Mouse (Mus musculus) adrenal gland, postnatal 10 days (tissue): ENCODE measurements at regions not wholly inside any gene's neighbourhood (a gene's known extent, or its start where the extent isn't known, plus 50 kb on each side); places are given as distances from the start of the nearest gene placed in this dataset.
"Not testable (repeated sequence)": the region's sequence is repeated elsewhere in the genome, so short reads cannot be mapped to it uniquely, and the experiment has no call there.

Experiments used
- DNase-seq: peaks from one replicate; pipeline ENCODE4 v3.0.0; 2021; ENCODE audit warnings: mixed read lengths

GRCm38 (mm10) chr8:86275699-86276098 lies 304.8 kb downstream of the Abcc12 start:
- no peak for DNase-seq

DNA sequence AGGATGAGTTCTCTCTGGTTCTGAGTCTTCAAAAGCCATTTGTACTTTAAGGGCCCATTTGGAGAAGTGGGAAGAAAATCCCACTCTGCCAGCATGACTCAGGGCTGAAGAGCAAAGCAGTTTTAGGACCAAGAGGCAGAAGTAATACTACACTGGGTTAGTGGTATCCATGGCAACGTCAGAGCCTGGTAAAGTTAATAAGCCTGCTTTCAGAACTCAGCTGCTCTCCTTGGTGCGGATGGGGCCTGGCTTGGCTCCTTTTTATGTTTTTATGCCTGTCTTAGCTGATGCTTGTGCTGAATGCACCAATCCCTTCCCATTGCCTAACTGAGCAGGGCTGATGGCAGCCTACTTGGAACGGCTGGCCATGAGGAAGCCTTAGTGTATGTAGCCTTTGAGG lies 306.7 kb downstream of the Abcc12 start:
- DNase-seq, result no peak

DNA sequence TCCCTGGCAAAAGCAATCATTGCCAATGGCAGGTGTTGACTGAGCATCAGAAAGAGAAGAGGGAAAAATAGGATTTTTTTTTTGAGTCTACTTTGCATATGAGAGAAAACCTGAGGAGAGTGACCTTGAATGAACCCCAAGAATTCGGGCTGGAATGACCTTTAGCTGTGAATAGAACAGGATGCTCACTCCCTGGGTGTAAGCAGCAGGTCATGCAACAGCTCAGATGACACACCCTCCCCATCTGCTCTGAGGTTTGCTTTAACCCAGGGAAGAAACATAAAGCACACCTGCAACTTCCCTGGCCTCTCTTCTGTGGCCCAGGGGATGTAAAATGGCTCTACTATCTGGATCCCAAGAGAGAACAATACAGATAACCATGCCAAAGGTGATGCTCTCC lies 307.9 kb downstream of the Abcc12 start:
- DNase-seq, result no peak

- no peak for DNase-seq
Measured at GRCm38 (mm10) chr8:86271477-86271876, 309.0 kb downstream of the Abcc12 start.

- no peak for DNase-seq
Measured at GRCm38 (mm10) chr8:86258011-86258410, 322.5 kb downstream of the Abcc12 start.

GRCm38 (mm10) chr8:86255431-86255830 lies 325.1 kb downstream of the Abcc12 start:
- DNase-seq, result no peak

GRCm38 (mm10) chr8:86254680-86255079 lies 325.8 kb downstream of the Abcc12 start:
- no peak for DNase-seq

DNA sequence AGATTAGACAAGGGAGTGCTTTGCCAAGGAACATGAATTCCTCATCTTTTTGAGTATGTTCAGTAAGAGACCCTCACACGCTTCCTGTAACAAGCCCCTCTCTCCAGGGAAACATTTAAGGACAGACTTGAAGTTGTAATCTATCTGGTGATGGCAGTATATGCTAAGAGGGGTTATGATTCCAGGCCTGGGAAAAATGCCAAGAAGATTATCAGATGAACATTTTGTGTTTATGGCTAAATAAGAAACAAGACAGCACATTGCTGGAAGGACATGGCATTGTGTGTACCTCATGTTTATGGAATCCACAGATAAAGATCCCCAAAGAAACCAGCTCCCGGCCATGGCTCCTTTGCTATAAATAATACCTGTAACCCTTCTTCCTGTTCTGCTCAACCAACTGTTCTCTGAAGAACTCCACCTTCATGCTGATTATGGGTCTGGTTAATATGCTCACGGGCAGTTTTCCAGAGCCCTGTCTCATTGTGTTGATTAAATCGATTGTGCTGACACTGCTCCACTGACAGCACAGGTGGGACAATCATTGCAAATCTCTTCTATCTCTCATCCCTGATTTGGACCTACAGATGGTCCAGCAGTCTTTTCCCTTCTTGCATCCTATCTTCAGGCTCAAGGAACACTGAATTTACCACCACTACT lies 327.7 kb downstream of the Abcc12 start:
- DNase-seq, result no peak

DNA sequence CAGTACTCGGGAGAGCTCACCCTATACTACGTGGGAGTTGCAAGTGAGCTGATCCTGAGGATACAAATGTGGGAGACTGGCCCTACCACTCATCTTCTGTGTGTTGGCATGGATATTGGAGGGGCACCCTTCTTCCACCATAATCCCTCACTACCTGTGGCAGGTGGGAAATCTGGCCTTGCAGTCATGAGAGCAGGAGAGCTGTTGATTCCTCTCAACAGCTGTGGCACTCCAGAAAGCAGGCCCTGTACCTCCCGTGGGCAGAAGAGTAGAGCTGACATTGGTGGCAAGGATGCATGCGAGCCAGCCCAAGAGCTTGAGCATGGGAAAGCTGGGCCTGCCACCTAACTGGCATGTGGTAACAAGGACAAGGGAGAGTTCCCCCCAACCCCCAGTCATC lies 345.8 kb downstream of the Abcc12 start:
- DNase-seq, result peak; percentile 0

DNA sequence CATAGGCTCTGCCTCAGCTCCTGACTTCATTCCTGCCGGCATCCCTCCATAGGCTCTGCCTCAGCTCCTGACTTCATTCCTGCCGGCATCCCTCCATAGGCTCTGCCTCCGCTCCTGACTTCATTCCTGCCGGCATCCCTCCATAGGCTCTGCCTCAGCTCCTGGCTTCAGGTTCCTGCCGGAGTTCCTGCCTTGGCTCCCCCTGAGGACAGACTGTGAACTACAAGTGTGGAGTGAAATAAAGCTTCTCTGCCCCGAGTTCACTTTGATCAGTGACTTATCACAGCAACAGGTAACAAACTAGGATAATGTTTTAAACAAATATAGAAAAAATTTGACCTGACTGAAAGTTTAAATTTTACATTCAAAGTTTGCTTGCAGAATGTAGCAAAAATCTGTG lies 348.5 kb downstream of the Abcc12 start:
- DNase-seq, result not testable (repeated sequence)

DNA sequence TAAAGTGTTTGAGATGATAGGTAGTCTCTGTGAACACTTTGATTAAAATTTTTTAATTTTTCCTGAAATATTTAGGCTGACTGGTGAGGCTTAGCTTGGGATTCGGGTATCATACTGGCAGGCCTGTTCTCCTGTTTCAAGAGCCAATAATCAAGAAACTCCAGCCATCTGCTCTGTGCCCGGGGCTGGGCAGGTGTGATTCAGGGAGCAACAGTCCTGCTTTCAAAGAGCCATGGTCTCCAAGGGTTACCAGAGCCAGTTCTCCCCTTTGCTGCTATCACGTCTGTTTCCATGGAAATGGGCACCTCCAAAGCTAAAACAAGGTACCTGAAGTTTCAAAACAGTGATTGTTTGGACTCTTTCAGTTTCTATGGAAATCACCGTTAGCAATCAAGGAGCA lies 355.6 kb downstream of the Abcc12 start:
- no peak for DNase-seq

DNA sequence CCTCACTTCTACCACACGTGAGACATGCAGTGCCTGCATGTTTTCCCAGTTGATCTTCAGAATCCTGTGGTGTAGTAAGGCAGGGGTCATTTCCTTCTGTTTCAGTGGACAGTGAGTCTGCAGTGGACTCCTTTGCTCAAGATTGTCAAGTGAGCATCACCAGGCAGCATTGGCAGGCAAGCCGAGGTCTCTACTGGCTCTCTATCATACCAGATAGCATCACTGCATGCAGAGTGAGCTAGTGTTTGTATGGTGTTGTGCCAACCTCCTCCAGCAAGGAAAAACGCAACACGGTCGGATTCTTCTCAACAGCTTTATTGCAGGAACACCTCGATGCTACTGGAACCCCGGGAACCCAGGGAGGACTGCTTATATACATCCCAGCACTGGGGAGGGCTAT lies 357.8 kb downstream of the Abcc12 start:
- no peak for DNase-seq

DNA sequence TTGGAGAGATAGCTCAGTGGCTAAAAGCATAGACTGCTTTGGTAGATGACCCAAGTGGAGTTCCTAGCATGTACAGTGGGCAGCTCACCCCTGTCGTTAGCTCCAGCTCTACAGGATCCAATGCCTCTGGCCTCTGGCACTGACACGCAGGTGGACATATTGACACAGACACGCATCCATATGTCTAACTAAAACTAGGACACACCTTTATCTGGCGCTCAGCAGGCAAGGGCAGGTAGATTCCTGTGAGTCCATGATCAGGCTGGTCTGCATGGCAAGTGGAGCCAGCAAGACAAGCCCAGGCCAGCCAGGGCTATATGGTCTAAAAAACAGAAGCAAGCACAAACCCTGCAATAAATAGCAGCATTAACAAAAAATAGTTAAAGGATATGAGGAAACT lies 358.3 kb downstream of the Abcc12 start:
- DNase-seq, result no peak

- DNase-seq, result no peak
Measured at GRCm38 (mm10) chr8:86214399-86214798, 366.1 kb downstream of the Abcc12 start.

GRCm38 (mm10) chr8:86212461-86212860 lies 368.0 kb downstream of the Abcc12 start:
- peak; percentile 11 for DNase-seq

- DNase-seq, result peak; percentile 16
Measured at GRCm38 (mm10) chr8:86208812-86209262, 368.1 kb downstream of the Phkb start.

- DNase-seq, result no peak
Measured at GRCm38 (mm10) chr8:86204421-86205229, 363.9 kb downstream of the Phkb start.

DNA sequence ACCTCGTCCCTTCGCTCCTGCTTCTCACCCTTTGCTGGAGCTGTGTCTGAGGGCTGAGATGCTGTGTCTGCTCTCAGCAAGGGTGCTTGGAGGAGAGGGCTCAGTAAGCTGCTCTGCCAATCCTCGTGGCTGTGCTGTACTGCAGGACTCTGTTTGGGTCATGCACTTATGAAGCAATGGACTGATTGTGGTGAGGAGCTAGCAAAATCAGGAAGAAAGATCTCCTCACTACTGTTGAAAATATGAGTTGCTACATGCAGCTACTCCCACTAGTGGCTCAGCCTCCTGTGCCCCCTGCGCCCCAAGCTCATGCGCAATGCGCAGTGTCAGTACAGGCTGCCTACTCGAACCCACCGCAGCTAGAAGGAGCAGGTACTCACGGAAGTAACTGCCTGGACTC lies 362.3 kb downstream of the Phkb start:
- DNase-seq, result no peak

DNA sequence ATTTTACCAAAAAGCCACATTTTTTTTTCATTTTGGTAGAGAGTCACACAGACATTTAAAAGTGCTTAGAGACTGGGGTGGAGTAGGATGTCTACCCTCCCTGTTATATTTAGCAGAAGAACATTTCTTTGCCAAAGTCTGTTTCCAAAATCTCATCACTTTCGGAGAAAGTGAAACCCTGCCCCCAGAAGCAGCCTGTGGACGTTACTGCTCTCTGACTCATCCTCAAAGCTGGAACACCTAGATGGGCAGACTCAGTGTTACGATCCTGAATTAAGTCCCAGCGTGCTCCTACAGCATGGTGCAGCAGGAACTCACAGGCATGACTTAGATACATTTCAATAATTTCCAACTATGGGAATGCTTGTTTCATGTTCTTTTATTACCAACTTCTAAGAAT lies 361.1 kb downstream of the Phkb start:
- DNase-seq, result no peak

GRCm38 (mm10) chr8:86192262-86192661 lies 351.5 kb downstream of the Phkb start:
- no peak for DNase-seq

DNA sequence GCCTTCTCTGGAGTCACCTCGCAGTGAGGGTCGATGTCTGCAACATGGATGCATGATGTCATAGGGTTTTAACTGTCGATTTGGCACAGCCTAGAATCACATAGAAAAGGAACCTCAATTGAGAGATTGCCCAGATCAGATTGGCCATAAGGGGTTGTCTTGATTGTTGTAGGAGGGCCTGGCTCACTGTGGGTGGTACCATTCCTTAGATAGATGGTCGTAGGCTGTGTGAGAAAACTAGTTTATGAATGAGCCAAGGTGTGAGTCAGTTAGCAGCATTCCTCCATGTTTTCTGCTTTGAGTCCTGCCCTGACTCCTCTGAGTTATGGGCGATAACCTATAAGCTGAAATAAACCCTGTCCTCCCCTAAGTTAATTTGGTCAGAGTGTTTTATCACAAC lies 343.9 kb downstream of the Phkb start:
- DNase-seq, result no peak

GRCm38 (mm10) chr8:86180793-86181192 lies 340.0 kb downstream of the Phkb start:
- DNase-seq, result no peak

DNA sequence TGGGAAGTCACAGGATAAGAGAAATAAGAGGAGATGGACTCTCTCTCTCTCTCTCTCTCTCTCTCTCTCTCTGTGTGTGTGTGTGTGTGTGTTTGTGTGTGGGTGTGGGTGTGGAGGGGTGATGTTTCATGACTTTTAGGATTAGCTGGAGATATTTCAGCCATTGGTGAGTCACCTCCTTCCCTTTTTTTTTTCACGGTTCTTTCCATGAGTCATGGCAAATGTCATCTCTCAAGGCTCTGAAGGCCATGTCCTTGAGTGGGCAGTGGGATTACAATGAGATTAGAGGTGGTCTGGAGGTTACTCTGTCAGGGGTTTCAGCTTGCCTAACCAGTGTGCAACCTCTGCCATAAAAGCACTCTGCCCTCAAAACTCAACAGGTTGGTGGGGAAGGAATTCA lies 329.3 kb downstream of the Phkb start:
- DNase-seq, result no peak

DNA sequence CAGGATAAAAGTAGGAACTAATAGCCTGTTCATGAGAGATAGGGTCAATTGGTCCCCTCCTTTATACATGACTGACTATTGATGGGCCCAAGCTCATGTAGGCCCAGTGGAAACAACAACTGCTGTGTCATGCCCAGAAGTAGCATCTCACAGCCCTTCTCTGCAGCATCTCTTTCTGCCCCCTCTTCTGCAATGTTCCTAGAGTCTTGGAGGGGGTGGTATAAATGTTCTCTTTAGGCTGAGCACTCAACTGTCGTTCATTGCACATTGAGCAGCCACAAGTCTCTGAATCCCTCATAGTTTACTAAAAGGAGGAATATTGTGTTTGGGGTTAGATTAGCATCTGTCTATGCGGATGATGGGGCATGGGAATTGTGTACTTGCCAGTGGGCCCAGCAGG lies 324.1 kb downstream of the Phkb start:
- no peak for DNase-seq
